Mouse (Mus musculus): ENCODE measurements at regions not wholly inside any gene's neighbourhood (a gene's known extent, or its start where the extent isn't known, plus 50 kb on each side); places are given as distances from the start of the nearest gene placed in this dataset.

- TF ChIP-seq CTCF (IDR thresholded peaks at IDR 0.05; ENCODE audit: control insufficient read depth, insufficient read depth, insufficient read length) (no peak), FOSL1 (IDR thresholded peaks at IDR 0.05; ENCODE audit: insufficient read depth, low read length, poor library complexity, severe bottlenecking) (no peak), MYOD1 (IDR thresholded peaks at IDR 0.05; ENCODE audit: control insufficient read depth, insufficient read length, low read depth) (no peak), USF1 (IDR thresholded peaks at IDR 0.05; ENCODE audit: low read depth) (no peak)
These were observed 176.4 kb downstream of the Pten start for GRCm38 (mm10) chr19:32933676-32934075.
